Mouse (Mus musculus) thymus, postnatal 36 days (tissue): ENCODE data around the gene Chpt1.

Experiments used
- DNase-seq, 2 experiments: peaks; one replicate each; pipeline ENCODE4 v3.0.0; 2022; ENCODE audit warnings: mixed read lengths in 2 of 2

The Chpt1 gene

DNA sequence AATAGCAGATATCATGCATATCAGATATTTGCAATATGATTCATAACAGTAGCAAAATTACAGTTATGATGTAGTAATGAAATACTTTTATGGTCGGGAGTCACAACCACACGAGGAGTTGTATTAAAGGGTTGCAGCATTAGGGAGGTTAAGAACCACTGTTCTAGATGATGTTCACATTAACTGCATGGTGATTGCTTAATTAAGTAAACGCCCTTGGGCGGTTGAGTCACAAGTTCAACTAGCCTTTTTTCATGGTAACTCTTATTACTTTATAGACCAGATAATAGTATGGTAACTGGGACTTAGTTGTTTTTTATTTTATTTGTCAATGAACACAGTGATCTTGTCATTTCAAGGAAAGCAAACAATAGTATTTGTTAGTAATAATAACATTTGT lies 100.9 kb downstream of the Chpt1 start:
- DNase-seq, result no peak
